18 mouse cellular contexts compared by ENCODE assay signal in the genomic region with DNA sequence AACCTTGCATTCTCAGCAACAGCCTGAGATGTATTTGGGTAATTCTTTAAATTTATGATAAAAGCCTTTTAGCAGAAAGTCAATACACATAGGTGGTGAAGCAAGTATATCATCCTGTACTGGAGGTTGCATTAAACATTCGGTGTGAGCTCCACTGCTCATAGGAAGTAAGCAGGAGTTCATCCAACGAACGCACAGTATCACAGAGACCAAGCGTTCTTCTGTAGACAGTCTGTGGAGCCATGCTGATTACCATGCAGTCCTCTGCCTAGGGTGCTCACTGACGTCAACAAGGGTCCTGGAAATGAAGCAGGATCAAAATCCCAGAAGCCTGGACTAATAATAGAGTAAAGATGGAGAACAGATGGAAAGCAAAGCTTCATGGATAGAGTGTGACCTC.
DNase-seq lines count a peak whose midpoint lies in the region; ATAC-seq lines count a peak whose summit lies in the region.
"Had no signal": no experiment of that assay in that cellular context is flagged by ENCODE, and none has a peak within 500 bp of the region (broad histone marks: within the 10 kb centered on the region; RNA-seq: fewer than 3 reads in every experiment).

No protein-coding gene starts in this region.

- no peaks in the 10 kb centered on the region for H3K9me3 ChIP-seq in liver, embryonic 11.5 days (ENCODE audit: control insufficient read depth, low read length)
- no peaks in the 10 kb centered on the region for H3K9me3 ChIP-seq in liver, embryonic 15.5 days (replicated peaks)
- H3K9me3 ChIP-seq: kidney, embryonic 15.5 days; neural tube, embryonic 13.5 days had no signal

- intact Hi-C loops in heart, postnatal 36 days (cut with DNase I) = no loop called here

- H3K4me1 ChIP-seq in liver, embryonic 11.5 days (replicated peaks; ENCODE audit: control insufficient read depth, insufficient read depth, low read length) = no peaks in the 10 kb centered on the region
- H3K4me1 ChIP-seq in liver, embryonic 15.5 days (replicated peaks) = 0 out of 2 replicates have a peak, but pooled peaks cover 3% of the 10 kb centered on the region
- H3K4me1 ChIP-seq: kidney, embryonic 15.5 days had no signal

- no peak overlapping the region for H3K4me2 ChIP-seq in liver, embryonic 11.5 days
- no peak overlapping the region for H3K4me2 ChIP-seq in liver, embryonic 15.5 days
- H3K4me2 ChIP-seq: hindbrain, embryonic 14.5 days; kidney, embryonic 15.5 days; neural tube, embryonic 13.5 days had no signal

- H3K36me3 ChIP-seq in liver, embryonic 11.5 days (ENCODE audit: control insufficient read depth, insufficient read depth, low read length) = no peaks in the 10 kb centered on the region
- no peaks in the 10 kb centered on the region for H3K36me3 ChIP-seq in liver, embryonic 15.5 days (replicated peaks)
- H3K36me3 ChIP-seq: kidney, embryonic 15.5 days; neural tube, embryonic 13.5 days had no signal

- no peaks in the 10 kb centered on the region for H3K27me3 ChIP-seq in liver, embryonic 11.5 days (replicated peaks; ENCODE audit: control insufficient read depth, insufficient read depth, low read length)
- H3K27me3 ChIP-seq in liver, embryonic 15.5 days = no peaks in the 10 kb centered on the region
- H3K27me3 ChIP-seq: kidney, embryonic 15.5 days; neural tube, embryonic 13.5 days had no signal

- no peak overlapping the region for H3K9ac ChIP-seq in liver, embryonic 11.5 days (ENCODE audit: low read depth, low read length)
- no peak overlapping the region for H3K9ac ChIP-seq in liver, embryonic 15.5 days
- H3K9ac ChIP-seq: hindbrain, embryonic 14.5 days; kidney, embryonic 15.5 days; neural tube, embryonic 13.5 days had no signal

- DNase-seq in liver, embryonic 11.5 days (ENCODE audit: low spot score) = no peak
- no peak for DNase-seq in liver
- no peak for DNase-seq in heart, adult 11 months
- DNase-seq in heart, postnatal 36 days = no peak
- DNase-seq: adrenal gland, postnatal 36 days; heart, adult 2 months; right cerebral cortex, postnatal 14 days; thymus, postnatal 4 days had no signal

- 44% methylated on average over 5 of the region's 5 CpGs for WGBS in liver, embryonic 11.5 days
- WGBS in liver, embryonic 15.5 days (ENCODE audit: insufficient replicate concordance) = 11% methylated on average over 5 of the region's 5 CpGs

- no peak overlapping the region for H3K27ac ChIP-seq in liver, embryonic 11.5 days (ENCODE audit: low read depth, low read length)
- H3K27ac ChIP-seq in liver, embryonic 15.5 days (replicated peaks) = no peak overlapping the region
- H3K27ac ChIP-seq: heart, adult 2 months; hindbrain, embryonic 14.5 days; kidney, embryonic 15.5 days; neural tube, embryonic 13.5 days had no signal

- H3K4me3 ChIP-seq in liver, embryonic 11.5 days (ENCODE audit: low read depth, low read length) = no peak overlapping the region
- H3K4me3 ChIP-seq in liver, embryonic 15.5 days (replicated peaks) = no peak overlapping the region
- H3K4me3 ChIP-seq: heart, adult 2 months; kidney, embryonic 15.5 days; neural tube, embryonic 13.5 days had no signal

- peak; percentile 74 for ATAC-seq in liver, embryonic 11.5 days (replicated peaks; ENCODE audit: low FRiP score)
- ATAC-seq in erythroblast, adult 5-6 weeks (replicated peaks; ENCODE audit: low FRiP score, poor library complexity, severe bottlenecking) = 0 out of 2 replicates have a peak, but pooled peaks have one; percentile 48
- ATAC-seq in liver, embryonic 15.5 days (ENCODE audit: insufficient read depth) = peak; percentile 60
- peak; percentile 29; the same call in 1 of the 2 replicates for ATAC-seq in neutrophil, adult 5-6 weeks (ENCODE audit: extremely low read depth, insufficient number of reproducible peaks, low FRiP score, poor library complexity, severe bottlenecking)
- ATAC-seq: activated CD4-positive, CD25-positive, alpha-beta regulatory T cell, adult 4 months; forebrain, embryonic 16.5 days; intestine, embryonic 16.5 days; lung, postnatal 0 days had no signal
